Mouse (Mus musculus): ENCODE results near the gene Dmgdh. TPM values are rescaled to one million over a fixed set of nuclear protein-coding genes. Genes with fewer than 3 reads are reported as not detected.

Dmgdh gene
- 0.12 and 0.17 TPM in 2 replicates for polyA plus RNA-seq (2012; rRNA removed)

DNA sequence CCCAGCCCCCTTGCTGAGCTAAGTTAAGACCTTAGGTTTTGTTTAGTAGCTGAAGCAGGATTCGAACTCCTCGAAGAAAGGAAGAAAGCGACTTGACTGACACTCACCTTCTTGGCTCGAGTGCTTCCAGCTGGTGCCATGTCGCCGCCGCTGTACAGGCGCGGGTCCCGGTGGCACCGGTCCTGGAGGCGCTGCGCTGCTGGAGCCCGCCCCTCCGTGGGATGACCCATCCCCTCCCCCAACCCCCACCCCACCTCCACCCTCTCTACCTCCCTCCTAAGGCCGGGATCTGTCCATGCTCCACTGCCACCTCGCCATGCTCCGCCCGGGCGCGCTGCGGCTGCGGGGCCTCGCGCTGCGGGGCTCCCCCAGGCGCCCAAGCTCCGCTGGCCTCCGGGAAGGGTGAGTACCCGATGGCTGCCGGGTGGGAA lies at the start of gene Dmgdh, which contains the start of gene Bhmt2:
Dmgdh (plus strand) TSS at position 303 of the 431 bp plus-strand sequence.
Bhmt2 (minus strand) TSS at position 172 of the 431 bp plus-strand sequence.
- Histone ChIP-seq H3K4me3 (ENCODE audit: control insufficient read depth, low read depth, low read length) (peak within 1 kb of the TSS; percentile 44), H3K27me3 (ENCODE audit: control insufficient read depth, insufficient read depth, low read length) (no peaks in the 10 kb centered on the region), H3K36me3 (ENCODE audit: control insufficient read depth, insufficient read depth, low read length) (no peaks in the 10 kb centered on the region), H3K4me1 (ENCODE audit: control insufficient read depth, insufficient read depth, low read length) (peaks cover 6% of the 10 kb centered on the region; the same call in 1 of the 2 replicates), H3K27ac (ENCODE audit: control insufficient read depth, insufficient read depth, low read depth, low read length) (no peak within 1 kb of the TSS)
- TF ChIP-seq POLR2A (IDR thresholded peaks at IDR 0.05; ENCODE audit: control insufficient read depth, low read depth, low read length): no peak
- TF ChIP-seq CTCF (IDR thresholded peaks at IDR 0.05; ENCODE audit: control insufficient read depth, insufficient read depth, insufficient replicate concordance, low read depth, low read length): no peak

DNA sequence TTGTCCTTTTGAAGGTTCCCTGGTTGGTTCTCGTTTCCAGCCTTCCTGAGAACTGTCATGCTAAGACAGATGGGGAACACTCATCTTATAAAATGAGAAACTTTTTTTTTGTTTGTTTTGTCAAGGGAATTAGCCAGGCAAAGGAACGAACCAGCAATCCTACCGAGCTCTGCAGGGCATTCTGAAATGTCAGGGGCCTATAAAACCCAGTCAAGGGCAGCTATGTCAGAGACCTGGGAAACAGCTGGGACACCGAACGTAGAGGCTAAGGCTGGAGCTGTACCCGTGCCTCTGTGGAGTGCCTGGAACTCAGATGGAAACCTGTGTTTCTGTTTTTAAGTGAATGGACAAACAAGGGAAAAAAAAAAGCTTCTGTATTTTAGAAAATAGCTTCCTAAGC lies 45.4 kb upstream of the Dmgdh start:
- H3K4me3 ChIP-seq (ENCODE audit: control insufficient read depth, low read depth, low read length): no peak overlapping the region
- no peak overlapping the region for H3K27ac ChIP-seq (ENCODE audit: control insufficient read depth, insufficient read depth, low read depth, low read length)
- H3K36me3 ChIP-seq (ENCODE audit: control insufficient read depth, insufficient read depth, low read length): no peaks in the 10 kb centered on the region
- H3K27me3 ChIP-seq (ENCODE audit: control insufficient read depth, insufficient read depth, low read length): no peaks in the 10 kb centered on the region
- TF ChIP-seq POLR2A (IDR thresholded peaks at IDR 0.05; ENCODE audit: control insufficient read depth, low read depth, low read length) (no peak), CTCF (IDR thresholded peaks at IDR 0.05; ENCODE audit: control insufficient read depth, insufficient read depth, insufficient replicate concordance, low read depth, low read length) (no peak)
- peaks cover 3% of the 10 kb centered on the region; the same call in 1 of the 2 replicates for H3K4me1 ChIP-seq (ENCODE audit: control insufficient read depth, insufficient read depth, low read length)

DNA sequence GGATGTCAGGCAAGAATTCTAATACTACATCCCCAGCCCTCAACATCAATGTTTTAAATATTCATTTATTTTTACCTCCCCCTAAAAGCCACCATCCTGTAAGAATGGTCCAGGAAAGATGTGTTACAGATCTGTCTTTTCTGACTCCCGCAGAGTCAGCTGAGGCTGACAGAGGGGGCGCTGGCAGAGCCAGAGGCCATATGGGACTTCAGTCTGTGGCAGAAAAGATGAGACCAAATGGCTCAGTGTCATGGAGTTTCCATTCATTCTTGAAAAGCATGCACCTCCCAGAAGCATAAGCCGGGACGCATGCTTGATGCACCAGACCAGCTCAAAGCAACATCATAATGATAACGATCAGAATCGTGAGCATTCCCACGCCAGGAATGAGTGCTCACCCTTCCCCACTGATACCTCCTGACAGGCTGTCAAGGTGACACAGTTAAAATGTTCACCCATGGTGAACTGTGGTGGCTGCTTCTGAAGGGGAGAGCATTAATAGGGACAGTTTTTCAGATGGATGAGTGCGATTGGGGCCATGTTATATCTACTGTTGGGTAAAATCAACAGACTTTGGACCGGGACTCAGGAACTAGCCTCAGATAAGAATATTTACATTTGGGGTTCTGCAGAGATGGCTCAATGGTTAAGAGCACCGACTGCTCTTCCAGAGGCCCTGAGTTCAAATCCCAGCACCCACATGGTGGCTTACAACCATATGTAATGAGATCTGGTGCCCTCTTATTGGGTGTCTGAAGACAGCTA lies 43.1 kb upstream of the Dmgdh start:
- peaks cover 3% of the 10 kb centered on the region; the same call in 1 of the 2 replicates for H3K4me1 ChIP-seq (ENCODE audit: control insufficient read depth, insufficient read depth, low read length)
- no peaks in the 10 kb centered on the region for H3K27me3 ChIP-seq (ENCODE audit: control insufficient read depth, insufficient read depth, low read length)
- no peak for TF ChIP-seq POLR2A (IDR thresholded peaks at IDR 0.05; ENCODE audit: control insufficient read depth, low read depth, low read length)
- no peak overlapping the region for H3K27ac ChIP-seq (ENCODE audit: control insufficient read depth, insufficient read depth, low read depth, low read length)
- H3K36me3 ChIP-seq (ENCODE audit: control insufficient read depth, insufficient read depth, low read length): no peaks in the 10 kb centered on the region
- H3K4me3 ChIP-seq (ENCODE audit: control insufficient read depth, low read depth, low read length): no peak overlapping the region

DNA sequence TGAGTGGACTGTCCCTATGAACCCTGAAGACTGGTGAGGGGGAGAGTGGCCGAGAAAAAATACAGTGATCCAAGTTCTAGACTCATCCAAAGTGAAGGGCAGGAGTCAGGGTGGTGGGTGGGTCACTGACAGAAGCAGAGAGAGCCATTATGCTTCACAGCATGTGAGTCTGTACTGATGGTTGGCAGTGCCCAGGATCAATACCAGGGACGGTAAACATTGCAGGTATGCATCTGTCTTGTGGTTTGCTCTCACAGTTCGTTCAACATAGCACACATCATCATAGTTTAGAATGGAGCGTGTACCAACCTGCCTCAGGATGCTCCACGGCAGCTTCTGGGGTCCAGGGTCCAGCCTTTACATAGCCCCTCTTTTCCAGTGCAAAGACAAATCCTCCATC lies 41.3 kb upstream of the Dmgdh start:
- TF ChIP-seq CTCF (IDR thresholded peaks at IDR 0.05; ENCODE audit: control insufficient read depth, insufficient read depth, insufficient replicate concordance, low read depth, low read length): no peak
- TF ChIP-seq POLR2A (IDR thresholded peaks at IDR 0.05; ENCODE audit: control insufficient read depth, low read depth, low read length): no peak
- no peak overlapping the region for H3K4me3 ChIP-seq (ENCODE audit: control insufficient read depth, low read depth, low read length)

DNA sequence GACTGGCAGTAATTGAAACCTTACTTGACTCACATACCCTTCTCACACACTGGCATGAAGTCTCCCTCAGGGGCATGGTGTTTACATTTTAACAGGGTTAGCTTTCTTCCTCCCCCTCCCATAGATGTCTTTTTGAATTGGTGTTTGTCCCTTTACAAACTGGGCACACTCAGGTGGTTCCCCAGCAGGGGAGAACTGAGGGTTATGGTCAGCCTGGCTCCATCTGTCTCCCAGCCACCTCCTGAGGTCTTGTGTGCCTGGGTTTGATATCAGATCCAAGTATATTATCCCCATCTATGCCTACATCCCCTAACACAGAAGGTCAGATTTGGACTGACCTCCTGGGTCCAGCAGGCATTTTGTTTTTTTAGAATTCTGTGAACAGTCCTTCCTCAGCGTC lies 37.7 kb upstream of the Dmgdh start:
- Histone ChIP-seq H3K27ac (ENCODE audit: control insufficient read depth, insufficient read depth, low read depth, low read length) (no peak overlapping the region), H3K4me3 (ENCODE audit: control insufficient read depth, low read depth, low read length) (no peak overlapping the region), H3K27me3 (ENCODE audit: control insufficient read depth, insufficient read depth, low read length) (no peaks in the 10 kb centered on the region), H3K36me3 (ENCODE audit: control insufficient read depth, insufficient read depth, low read length) (no peaks in the 10 kb centered on the region), H3K4me1 (ENCODE audit: control insufficient read depth, insufficient read depth, low read length) (peaks cover 8% of the 10 kb centered on the region; the same call in 1 of the 2 replicates)
- TF ChIP-seq CTCF (IDR thresholded peaks at IDR 0.05; ENCODE audit: control insufficient read depth, insufficient read depth, insufficient replicate concordance, low read depth, low read length) (no peak), POLR2A (IDR thresholded peaks at IDR 0.05; ENCODE audit: control insufficient read depth, low read depth, low read length) (no peak)

More for the DNA sequence above, 41.3 kb upstream of the Dmgdh start:
- Histone ChIP-seq H3K36me3 (ENCODE audit: control insufficient read depth, insufficient read depth, low read length) (no peaks in the 10 kb centered on the region), H3K27ac (ENCODE audit: control insufficient read depth, insufficient read depth, low read depth, low read length) (no peak overlapping the region), H3K4me1 (ENCODE audit: control insufficient read depth, insufficient read depth, low read length) (peaks cover 8% of the 10 kb centered on the region; the same call in 1 of the 2 replicates), H3K27me3 (ENCODE audit: control insufficient read depth, insufficient read depth, low read length) (no peaks in the 10 kb centered on the region)

DNA sequence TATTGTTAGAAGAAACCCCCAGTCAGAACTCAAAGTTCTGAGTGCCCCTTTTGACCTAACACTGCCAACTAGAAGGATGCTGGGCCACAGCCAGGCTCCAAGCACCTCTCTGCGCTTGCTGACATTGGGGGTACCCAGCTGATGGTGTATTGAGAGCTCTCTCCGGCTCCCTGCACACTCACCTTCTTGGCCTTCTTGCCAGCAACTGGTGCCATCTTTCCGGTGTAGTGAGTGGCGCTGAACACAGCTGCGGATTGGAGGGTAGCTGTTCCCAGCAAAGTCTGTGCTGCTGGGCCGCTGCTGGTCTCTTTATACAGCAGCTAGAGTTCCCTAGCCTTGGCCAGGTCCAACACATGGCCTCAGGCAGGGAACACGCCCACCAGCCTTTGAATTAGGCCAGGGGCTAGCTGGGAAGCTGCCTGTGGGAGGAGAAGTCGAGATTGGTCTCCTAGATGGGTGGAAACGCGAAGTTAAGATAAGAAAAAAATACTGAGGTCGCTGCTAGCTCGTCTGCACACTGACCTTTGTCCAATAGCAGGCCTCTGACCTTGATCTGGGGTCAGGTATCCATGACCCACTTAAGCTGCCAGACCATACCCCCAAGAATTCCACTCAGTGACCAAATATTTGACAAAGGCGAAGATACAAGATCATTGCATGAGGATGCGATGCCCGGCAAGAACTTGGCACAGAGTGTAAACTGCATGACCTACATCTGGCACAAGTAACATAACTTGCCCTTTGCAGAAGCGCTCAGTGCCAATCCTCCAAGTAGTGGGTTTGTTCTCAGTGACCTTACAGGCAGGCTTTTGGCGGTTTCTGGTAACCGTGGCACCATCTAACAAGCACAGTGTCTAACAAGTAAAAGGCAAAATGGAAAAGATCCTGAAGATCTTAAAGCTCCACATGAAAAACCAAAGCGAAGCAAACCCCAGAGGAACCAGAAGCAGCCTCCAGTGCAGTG lies 36.7 kb upstream of the Dmgdh start, which contains the start of gene Bhmt:
Bhmt (minus strand) TSS at position 680 of the 964 bp plus-strand sequence.
- no peak for TF ChIP-seq CTCF (IDR thresholded peaks at IDR 0.05; ENCODE audit: control insufficient read depth, insufficient read depth, insufficient replicate concordance, low read depth, low read length)
- no peak; the same call in 1 of the 2 replicates for TF ChIP-seq POLR2A (IDR thresholded peaks at IDR 0.05; ENCODE audit: control insufficient read depth, low read depth, low read length)
- peak within 1 kb of the TSS; percentile 33; the same call in 1 of the 2 replicates for H3K27ac ChIP-seq (ENCODE audit: control insufficient read depth, insufficient read depth, low read depth, low read length)
- H3K4me3 ChIP-seq (ENCODE audit: control insufficient read depth, low read depth, low read length): peak within 1 kb of the TSS; percentile 9
- H3K36me3 ChIP-seq (ENCODE audit: control insufficient read depth, insufficient read depth, low read length): no peaks in the 10 kb centered on the region
- H3K4me1 ChIP-seq (ENCODE audit: control insufficient read depth, insufficient read depth, low read length): peaks cover 5% of the 10 kb centered on the region; the same call in 1 of the 2 replicates
- H3K27me3 ChIP-seq (ENCODE audit: control insufficient read depth, insufficient read depth, low read length): no peaks in the 10 kb centered on the region

All from testis, adult 2 months (tissue).